Mouse (Mus musculus): ENCODE data around the gene Cab39l. TPM values are rescaled to one million over a fixed set of nuclear protein-coding genes. Genes with fewer than 3 reads are reported as not detected.

The Cab39l gene
- polyA plus RNA-seq, 1 experiment from 2014 or later: 23.0 TPM

GRCm38 (mm10) chr14:59532986-59533385, 92.2 kb downstream of the Cab39l start:
- no peak overlapping the region for H3K27ac ChIP-seq (ENCODE audit: low read length)
- WGBS: 86% methylated on average over 1 of the region's 1 CpGs

GRCm38 (mm10) chr14:59533908-59534307, 93.1 kb downstream of the Cab39l start:
- no peaks in the 10 kb centered on the region for H3K9me3 ChIP-seq (replicated peaks; ENCODE audit: control insufficient read depth, low read length)
- no peak for ATAC-seq (replicated peaks; ENCODE audit: extremely low read depth, insufficient read depth, low FRiP score)
- H3K4me3 ChIP-seq (ENCODE audit: low read length): no peak overlapping the region

More at GRCm38 (mm10) chr14:59532986-59533385, 92.2 kb downstream of the Cab39l start:
- H3K36me3 ChIP-seq (ENCODE audit: control insufficient read depth, insufficient read depth): no peaks in the 10 kb centered on the region
- no peaks in the 10 kb centered on the region; the same call in 1 of the 2 replicates for H3K4me1 ChIP-seq (ENCODE audit: control insufficient read depth, insufficient read depth, low read length)
- ATAC-seq (replicated peaks; ENCODE audit: extremely low read depth, insufficient read depth, low FRiP score): no peak
- H3K9ac ChIP-seq (ENCODE audit: low read length): no peak overlapping the region
- H3K27me3 ChIP-seq (ENCODE audit: control insufficient read depth, insufficient read depth, low read length): no peaks in the 10 kb centered on the region
- no peaks in the 10 kb centered on the region for H3K9me3 ChIP-seq (replicated peaks; ENCODE audit: control insufficient read depth, low read length)
- no peak overlapping the region for H3K4me3 ChIP-seq (ENCODE audit: low read length)
- H3K4me2 ChIP-seq (ENCODE audit: low read depth, low read length): no peak overlapping the region

GRCm38 (mm10) chr14:59537829-59538432, 97.2 kb downstream of the Cab39l start:
- Histone ChIP-seq H3K27ac (ENCODE audit: low read length) (no peak overlapping the region), H3K36me3 (ENCODE audit: control insufficient read depth, insufficient read depth) (peaks cover 3% of the 10 kb centered on the region; the same call in 1 of the 2 replicates), H3K4me3 (ENCODE audit: low read length) (no peak overlapping the region), H3K4me2 (ENCODE audit: low read depth, low read length) (no peak overlapping the region), H3K9me3 (replicated peaks; ENCODE audit: control insufficient read depth, low read length) (no peaks in the 10 kb centered on the region), H3K4me1 (ENCODE audit: control insufficient read depth, insufficient read depth, low read length) (no peaks in the 10 kb centered on the region), H3K27me3 (ENCODE audit: control insufficient read depth, insufficient read depth, low read length) (no peaks in the 10 kb centered on the region), H3K9ac (ENCODE audit: low read length) (no peak overlapping the region)
- 86% methylated on average over 4 of the region's 4 CpGs for WGBS
- ATAC-seq (replicated peaks; ENCODE audit: extremely low read depth, insufficient read depth, low FRiP score): no peak

More at GRCm38 (mm10) chr14:59533908-59534307, 93.1 kb downstream of the Cab39l start:
- Histone ChIP-seq H3K36me3 (ENCODE audit: control insufficient read depth, insufficient read depth) (no peaks in the 10 kb centered on the region), H3K9ac (ENCODE audit: low read length) (no peak overlapping the region), H3K4me2 (ENCODE audit: low read depth, low read length) (no peak overlapping the region), H3K4me1 (ENCODE audit: control insufficient read depth, insufficient read depth, low read length) (no peaks in the 10 kb centered on the region; the same call in 1 of the 2 replicates), H3K27ac (ENCODE audit: low read length) (no peak overlapping the region), H3K27me3 (ENCODE audit: control insufficient read depth, insufficient read depth, low read length) (no peaks in the 10 kb centered on the region)

- no peak overlapping the region for H3K9ac ChIP-seq (ENCODE audit: low read length)
- 78% methylated on average over 2 of the region's 2 CpGs for WGBS
- peaks cover 3% of the 10 kb centered on the region; the same call in 1 of the 2 replicates for H3K36me3 ChIP-seq (ENCODE audit: control insufficient read depth, insufficient read depth)
- no peak overlapping the region for H3K4me2 ChIP-seq (ENCODE audit: low read depth, low read length)
- H3K9me3 ChIP-seq (replicated peaks; ENCODE audit: control insufficient read depth, low read length): no peaks in the 10 kb centered on the region
- no peaks in the 10 kb centered on the region for H3K4me1 ChIP-seq (ENCODE audit: control insufficient read depth, insufficient read depth, low read length)
- no peak for ATAC-seq (replicated peaks; ENCODE audit: extremely low read depth, insufficient read depth, low FRiP score)
- no peak overlapping the region for H3K4me3 ChIP-seq (ENCODE audit: low read length)
- no peak overlapping the region for H3K27ac ChIP-seq (ENCODE audit: low read length)
- H3K27me3 ChIP-seq (ENCODE audit: control insufficient read depth, insufficient read depth, low read length): no peaks in the 10 kb centered on the region
These were observed 99.5 kb downstream of the Cab39l start for GRCm38 (mm10) chr14:59540230-59540629.

GRCm38 (mm10) chr14:59540761-59541160, 100.0 kb downstream of the Cab39l start:
- no peak for ATAC-seq (replicated peaks; ENCODE audit: extremely low read depth, insufficient read depth, low FRiP score)
- WGBS: 75% methylated on average over 6 of the region's 6 CpGs
- Histone ChIP-seq H3K4me1 (ENCODE audit: control insufficient read depth, insufficient read depth, low read length) (no peaks in the 10 kb centered on the region), H3K36me3 (ENCODE audit: control insufficient read depth, insufficient read depth) (peaks cover 3% of the 10 kb centered on the region; the same call in 1 of the 2 replicates), H3K27ac (ENCODE audit: low read length) (no peak overlapping the region), H3K4me3 (ENCODE audit: low read length) (no peak overlapping the region), H3K27me3 (ENCODE audit: control insufficient read depth, insufficient read depth, low read length) (no peaks in the 10 kb centered on the region), H3K9me3 (replicated peaks; ENCODE audit: control insufficient read depth, low read length) (no peaks in the 10 kb centered on the region), H3K4me2 (ENCODE audit: low read depth, low read length) (no peak overlapping the region), H3K9ac (ENCODE audit: low read length) (no peak overlapping the region)

- no peaks in the 10 kb centered on the region for H3K27me3 ChIP-seq (ENCODE audit: control insufficient read depth, insufficient read depth, low read length)
- 67% methylated on average over 3 of the region's 3 CpGs for WGBS
- no peak for ATAC-seq (replicated peaks; ENCODE audit: extremely low read depth, insufficient read depth, low FRiP score)
- H3K4me2 ChIP-seq (ENCODE audit: low read depth, low read length): no peak overlapping the region
- no peak overlapping the region for H3K4me3 ChIP-seq (ENCODE audit: low read length)
- H3K36me3 ChIP-seq (ENCODE audit: control insufficient read depth, insufficient read depth): peaks cover 3% of the 10 kb centered on the region; the same call in 1 of the 2 replicates
- H3K27ac ChIP-seq (ENCODE audit: low read length): no peak overlapping the region
- no peak overlapping the region for H3K9ac ChIP-seq (ENCODE audit: low read length)
- H3K4me1 ChIP-seq (ENCODE audit: control insufficient read depth, insufficient read depth, low read length): no peaks in the 10 kb centered on the region
- H3K9me3 ChIP-seq (replicated peaks; ENCODE audit: control insufficient read depth, low read length): no peaks in the 10 kb centered on the region
These were observed 102.5 kb downstream of the Cab39l start for GRCm38 (mm10) chr14:59543158-59543826.

GRCm38 (mm10) chr14:59543956-59544355, 103.2 kb downstream of the Cab39l start:
- 64% methylated on average over 5 of the region's 5 CpGs for WGBS
- no peak for ATAC-seq (replicated peaks; ENCODE audit: extremely low read depth, insufficient read depth, low FRiP score)
- H3K27ac ChIP-seq (ENCODE audit: low read length): no peak overlapping the region

GRCm38 (mm10) chr14:59546162-59546880, 105.5 kb downstream of the Cab39l start:
- Histone ChIP-seq H3K9me3 (replicated peaks; ENCODE audit: control insufficient read depth, low read length) (no peaks in the 10 kb centered on the region), H3K4me1 (ENCODE audit: control insufficient read depth, insufficient read depth, low read length) (no peaks in the 10 kb centered on the region), H3K36me3 (ENCODE audit: control insufficient read depth, insufficient read depth) (no peaks in the 10 kb centered on the region), H3K27ac (ENCODE audit: low read length) (no peak overlapping the region), H3K9ac (ENCODE audit: low read length) (no peak overlapping the region), H3K4me2 (ENCODE audit: low read depth, low read length) (no peak overlapping the region), H3K27me3 (ENCODE audit: control insufficient read depth, insufficient read depth, low read length) (no peaks in the 10 kb centered on the region), H3K4me3 (ENCODE audit: low read length) (no peak overlapping the region)
- WGBS: 81% methylated on average over 7 of the region's 7 CpGs
- ATAC-seq (replicated peaks; ENCODE audit: extremely low read depth, insufficient read depth, low FRiP score): no peak

More at GRCm38 (mm10) chr14:59543956-59544355, 103.2 kb downstream of the Cab39l start:
- Histone ChIP-seq H3K9ac (ENCODE audit: low read length) (no peak overlapping the region), H3K36me3 (ENCODE audit: control insufficient read depth, insufficient read depth) (peaks cover 3% of the 10 kb centered on the region; the same call in 1 of the 2 replicates), H3K4me3 (ENCODE audit: low read length) (no peak overlapping the region), H3K4me1 (ENCODE audit: control insufficient read depth, insufficient read depth, low read length) (no peaks in the 10 kb centered on the region), H3K4me2 (ENCODE audit: low read depth, low read length) (no peak overlapping the region), H3K9me3 (replicated peaks; ENCODE audit: control insufficient read depth, low read length) (no peaks in the 10 kb centered on the region), H3K27me3 (ENCODE audit: control insufficient read depth, insufficient read depth, low read length) (no peaks in the 10 kb centered on the region)

- Histone ChIP-seq H3K27me3 (ENCODE audit: control insufficient read depth, insufficient read depth, low read length) (no peaks in the 10 kb centered on the region), H3K9ac (ENCODE audit: low read length) (no peak overlapping the region), H3K4me1 (ENCODE audit: control insufficient read depth, insufficient read depth, low read length) (no peaks in the 10 kb centered on the region), H3K36me3 (ENCODE audit: control insufficient read depth, insufficient read depth) (no peaks in the 10 kb centered on the region), H3K4me3 (ENCODE audit: low read length) (no peak overlapping the region), H3K4me2 (ENCODE audit: low read depth, low read length) (no peak overlapping the region), H3K27ac (ENCODE audit: low read length) (no peak overlapping the region), H3K9me3 (replicated peaks; ENCODE audit: control insufficient read depth, low read length) (no peaks in the 10 kb centered on the region)
- WGBS: 58% methylated on average over 5 of the region's 5 CpGs
- ATAC-seq (replicated peaks; ENCODE audit: extremely low read depth, insufficient read depth, low FRiP score): no peak
These were observed 106.8 kb downstream of the Cab39l start for GRCm38 (mm10) chr14:59547530-59547929.

Measured in heart, embryonic 16.5 days (tissue).